In genomic region chr13:60054531-60054930, GRCm38 (mm10) we compare ENCODE assay signal across 28 mouse cellular contexts.
DNase-seq lines count a peak whose midpoint lies in the region; ATAC-seq and TF ChIP-seq lines count a peak whose summit lies in the region.
"Had no signal": no experiment of that assay in that cellular context is flagged by ENCODE, and none has a peak within 500 bp of the region (broad histone marks: within the 10 kb centered on the region; RNA-seq: fewer than 3 reads in every experiment).

No protein-coding gene starts in this region.

- H3K4me1 ChIP-seq in heart, adult 2 months (ENCODE audit: control insufficient read depth, insufficient read depth, low read length) = peaks cover 1% of the 10 kb centered on the region; the same call in 1 of the 2 replicates
- no peaks in the 10 kb centered on the region for H3K4me1 ChIP-seq in heart, embryonic 12.5 days (replicated peaks)
- peaks cover 74% of the 10 kb centered on the region for H3K4me1 ChIP-seq in limb, embryonic 10.5 days
- H3K4me1 ChIP-seq: liver, embryonic 13.5 days had no signal

- H3K27ac ChIP-seq in heart, adult 2 months = peak overlapping the region; percentile 60
- H3K27ac ChIP-seq in heart, embryonic 12.5 days (ENCODE audit: poor library complexity, severe bottlenecking) = no peak overlapping the region
- H3K27ac ChIP-seq in limb, embryonic 10.5 days = peak overlapping the region; percentile 77
- H3K27ac ChIP-seq in layer of hippocampus, adult 2 months = no peak overlapping the region
- H3K27ac ChIP-seq: forebrain, embryonic 12.5 days; hindbrain, embryonic 10.5 days; hindbrain, embryonic 15.5 days; left cerebral cortex, adult 2 months; liver, embryonic 13.5 days; midbrain, embryonic 13.5 days; neural tube, embryonic 13.5 days had no signal

- H3K9me3 ChIP-seq in heart, embryonic 12.5 days (replicated peaks) = no peaks in the 10 kb centered on the region
- no peaks in the 10 kb centered on the region for H3K9me3 ChIP-seq in limb, embryonic 10.5 days (replicated peaks)
- H3K9me3 ChIP-seq: forebrain, embryonic 12.5 days; hindbrain, embryonic 10.5 days; hindbrain, embryonic 15.5 days; limb, embryonic 15.5 days; liver, embryonic 13.5 days; midbrain, embryonic 13.5 days; neural tube, embryonic 13.5 days had no signal

- 42% methylated on average over 3 of the region's 3 CpGs for WGBS in heart, adult 2 months
- WGBS in heart, embryonic 12.5 days = 45% methylated on average over 3 of the region's 3 CpGs
- WGBS in limb, embryonic 10.5 days = 19% methylated on average over 3 of the region's 3 CpGs

- peak; percentile 23 for DNase-seq in embryo, embryonic 10.5 days (ENCODE audit: low spot score)
- no peak for DNase-seq in embryo, embryonic 10 days (ENCODE audit: low spot score)
- peak in 1 of 2 experiments; percentile 12 for DNase-seq in heart, adult 2 months
- DNase-seq in 3T3-L1 (ENCODE audit: low read depth, low spot score) = peak; percentile 16
- no peak for DNase-seq in limb, embryonic 10.5 days (ENCODE audit: low spot score)
- DNase-seq in layer of hippocampus, adult 2 months (ENCODE audit: low spot score in 2 of 2) = no peak
- DNase-seq in cerebellum, postnatal 14 days = no peak
- DNase-seq: cerebellum, adult 18-20 months; cerebellum, postnatal 36 days; kidney, adult 8-10 months; liver, embryonic 13.5 days; lung, adult 18-20 months; lung, postnatal 4 days; right cerebral cortex, postnatal 4 days; thymus, postnatal 4 days had no signal

- no peak overlapping the region for H3K4me3 ChIP-seq in heart, adult 2 months
- H3K4me3 ChIP-seq in heart, embryonic 12.5 days = no peak overlapping the region
- no peak overlapping the region for H3K4me3 ChIP-seq in limb, embryonic 10.5 days
- H3K4me3 ChIP-seq in layer of hippocampus, adult 2 months = no peak overlapping the region
- H3K4me3 ChIP-seq: erythroblast, embryonic 14.5 days; forebrain, embryonic 12.5 days; hindbrain, embryonic 10.5 days; hindbrain, embryonic 15.5 days; left cerebral cortex, adult 2 months; limb, embryonic 15.5 days; liver, embryonic 13.5 days; midbrain, embryonic 13.5 days; neural tube, embryonic 13.5 days had no signal

- 0 out of 2 replicates have a peak, but pooled peaks have one; percentile 6 for TF ChIP-seq CTCF in heart, adult 2 months (IDR thresholded peaks at IDR 0.05)
- TF ChIP-seq CTCF in layer of hippocampus, adult 2 months (conservative IDR thresholded peaks at IDR 0.05) = no peak

- no peaks in the 10 kb centered on the region for H3K27me3 ChIP-seq in heart, adult 2 months (ENCODE audit: control insufficient read depth, insufficient read depth, low read length)
- no peaks in the 10 kb centered on the region for H3K27me3 ChIP-seq in heart, embryonic 12.5 days (replicated peaks)
- H3K27me3 ChIP-seq in limb, embryonic 10.5 days (ENCODE audit: low read depth, poor library complexity, severe bottlenecking) = no peaks in the 10 kb centered on the region
- H3K27me3 ChIP-seq: forebrain, embryonic 12.5 days; hindbrain, embryonic 15.5 days; limb, embryonic 15.5 days; liver, embryonic 13.5 days; midbrain, embryonic 13.5 days; neural tube, embryonic 13.5 days; Patski had no signal

- H3K36me3 ChIP-seq in heart, adult 2 months (ENCODE audit: control insufficient read depth, insufficient read depth, low read length) = no peaks in the 10 kb centered on the region
- no peaks in the 10 kb centered on the region for H3K36me3 ChIP-seq in heart, embryonic 12.5 days
- H3K36me3 ChIP-seq in limb, embryonic 10.5 days = no peaks in the 10 kb centered on the region
- H3K36me3 ChIP-seq: forebrain, embryonic 12.5 days; G1E; hindbrain, embryonic 10.5 days; hindbrain, embryonic 15.5 days; limb, embryonic 15.5 days; liver, embryonic 13.5 days; midbrain, embryonic 13.5 days; neural tube, embryonic 13.5 days had no signal

- TF ChIP-seq EP300 in heart, adult 2 months (IDR thresholded peaks at IDR 0.05; ENCODE audit: insufficient read depth, low read depth, low read length) = no peak

- H3K79me2 ChIP-seq in heart, adult 2 months (replicated peaks; ENCODE audit: control insufficient read depth, insufficient read depth, low read length) = no peaks in the 10 kb centered on the region

- H3K9ac ChIP-seq in heart, adult 2 months (ENCODE audit: low read depth, low read length) = no peak overlapping the region
- no peak overlapping the region for H3K9ac ChIP-seq in heart, embryonic 12.5 days
- H3K9ac ChIP-seq: forebrain, embryonic 12.5 days; hindbrain, embryonic 15.5 days; limb, embryonic 15.5 days; liver, embryonic 13.5 days; midbrain, embryonic 13.5 days; neural tube, embryonic 13.5 days had no signal

- no peak overlapping the region for H3K4me2 ChIP-seq in heart, embryonic 12.5 days
- H3K4me2 ChIP-seq: forebrain, embryonic 12.5 days; heart, embryonic 11.5 days; hindbrain, embryonic 15.5 days; limb, embryonic 15.5 days; liver, embryonic 13.5 days; midbrain, embryonic 13.5 days; neural tube, embryonic 13.5 days had no signal

- no peak for TF ChIP-seq POLR2A in heart, adult 2 months (IDR thresholded peaks at IDR 0.05; ENCODE audit: insufficient read depth, low read depth, low read length)

- no peak for ATAC-seq in heart, embryonic 12.5 days (ENCODE audit: insufficient number of reproducible peaks, low FRiP score)
- ATAC-seq: inflammation-experienced regulatory T-cells, adult 6 months; midbrain, embryonic 13.5 days; Patski had no signal

- intact Hi-C loops in heart, adult 2 months (cut with DNase I) = no loop called here

Comparison
In these comparisons a context has a peak if more than half of its experiments do, and no peak if none do; other contexts are left out.
1. DNase-seq: peak in embryo, embryonic 10.5 days (single experiment) and 3T3-L1 (single experiment); none in embryo, embryonic 10 days (single experiment), limb, embryonic 10.5 days (single experiment), layer of hippocampus, adult 2 months (0 of 2) and cerebellum, postnatal 14 days (0 of 2).
2. H3K27ac ChIP-seq: peak in heart, adult 2 months (single experiment) and limb, embryonic 10.5 days (single experiment); none in heart, embryonic 12.5 days (single experiment) and layer of hippocampus, adult 2 months (single experiment).